Mouse (Mus musculus) central nervous system, embryonic 18 days (tissue): Measurements from ENCODE around the gene Gpr179. TPM values are rescaled to one million over a fixed set of nuclear protein-coding genes. Genes with fewer than 3 reads are reported as not detected.

Experiments
- polyA plus RNA-seq: library from polyadenylated mRNA; depleted of rRNA; stranded (reverse); fragments of >200 nt; gene quantifications from 2 replicates; pipeline ENCODE4 v1.2.3, GENCODE M21; 2012; rRNA removed

Gpr179 gene
- 0.25 and 0.34 TPM in 2 replicates for polyA plus RNA-seq

DNA sequence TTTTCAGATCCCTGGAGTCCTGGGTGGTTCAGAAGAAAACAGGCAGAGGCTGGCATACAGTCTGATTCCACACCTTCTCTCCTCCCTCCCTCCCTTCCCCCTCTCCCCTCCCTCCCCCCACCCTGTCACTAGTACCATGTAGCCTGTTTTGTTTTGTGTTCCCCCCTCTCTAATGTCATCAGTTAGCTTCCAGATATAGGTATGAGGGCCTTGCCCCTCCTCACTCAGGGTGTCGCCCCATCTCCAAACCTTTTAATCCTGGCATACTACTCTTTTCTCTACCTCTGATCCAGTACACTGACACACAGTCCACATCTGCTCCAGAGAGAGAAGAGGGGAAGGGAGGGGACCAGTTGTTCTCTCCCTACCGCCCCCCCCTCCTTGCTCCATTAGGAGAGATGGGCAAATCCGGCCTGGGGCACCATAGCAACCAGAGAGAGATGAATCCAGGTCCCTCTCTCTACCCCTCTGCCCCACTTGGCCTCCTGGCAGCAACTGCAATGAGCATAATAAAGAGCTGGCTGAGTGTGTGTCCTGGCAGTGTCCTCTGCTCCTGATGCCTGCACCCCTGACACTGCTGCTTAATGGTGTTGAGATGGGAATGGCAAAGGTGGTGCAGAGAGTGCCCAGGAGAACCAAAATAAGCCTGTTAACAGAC is at the start of gene Gpr179:
Gene Gpr179, minus strand, starts transcription at position 51 of the 658 bp plus-strand sequence.

DNA sequence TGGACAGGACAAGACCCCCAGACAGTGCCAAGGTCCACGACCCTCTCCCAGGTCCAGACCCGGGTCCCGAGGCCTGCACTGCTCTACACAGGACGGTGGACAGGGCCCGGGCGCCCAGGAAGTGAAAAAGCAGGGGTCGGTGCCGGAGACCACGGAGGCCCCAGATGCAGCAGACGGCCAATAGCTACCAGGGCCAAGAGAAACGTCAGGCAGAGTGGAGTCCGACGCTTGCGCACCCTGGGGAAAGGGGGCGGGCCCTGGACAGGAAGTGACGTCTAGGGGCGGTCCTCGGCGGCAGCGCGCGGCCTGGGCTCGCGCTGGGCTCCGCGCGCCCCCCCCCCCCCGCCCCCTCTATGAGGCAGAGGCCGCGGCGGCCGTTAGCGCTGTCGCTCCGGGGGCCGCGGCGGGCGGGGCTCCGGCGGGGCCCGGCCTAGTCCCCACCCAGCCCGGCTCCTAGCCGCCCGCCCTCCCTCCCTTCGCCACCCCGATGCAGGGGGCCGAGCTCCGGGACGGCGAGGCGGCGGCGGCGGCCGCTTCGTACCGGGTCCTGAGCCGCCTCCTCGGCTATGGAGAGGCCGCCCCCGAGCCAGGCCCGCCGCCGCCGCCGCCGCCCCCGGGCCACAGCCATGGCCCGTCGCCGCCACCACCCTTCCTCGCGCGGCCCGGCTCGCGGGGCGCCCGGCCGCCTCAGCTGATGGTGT is 10.2 kb upstream of the Gpr179 start, which contains the start of gene Socs7:
Gene Socs7, plus strand, starts transcription at position 604 of the 701 bp plus-strand sequence.

DNA sequence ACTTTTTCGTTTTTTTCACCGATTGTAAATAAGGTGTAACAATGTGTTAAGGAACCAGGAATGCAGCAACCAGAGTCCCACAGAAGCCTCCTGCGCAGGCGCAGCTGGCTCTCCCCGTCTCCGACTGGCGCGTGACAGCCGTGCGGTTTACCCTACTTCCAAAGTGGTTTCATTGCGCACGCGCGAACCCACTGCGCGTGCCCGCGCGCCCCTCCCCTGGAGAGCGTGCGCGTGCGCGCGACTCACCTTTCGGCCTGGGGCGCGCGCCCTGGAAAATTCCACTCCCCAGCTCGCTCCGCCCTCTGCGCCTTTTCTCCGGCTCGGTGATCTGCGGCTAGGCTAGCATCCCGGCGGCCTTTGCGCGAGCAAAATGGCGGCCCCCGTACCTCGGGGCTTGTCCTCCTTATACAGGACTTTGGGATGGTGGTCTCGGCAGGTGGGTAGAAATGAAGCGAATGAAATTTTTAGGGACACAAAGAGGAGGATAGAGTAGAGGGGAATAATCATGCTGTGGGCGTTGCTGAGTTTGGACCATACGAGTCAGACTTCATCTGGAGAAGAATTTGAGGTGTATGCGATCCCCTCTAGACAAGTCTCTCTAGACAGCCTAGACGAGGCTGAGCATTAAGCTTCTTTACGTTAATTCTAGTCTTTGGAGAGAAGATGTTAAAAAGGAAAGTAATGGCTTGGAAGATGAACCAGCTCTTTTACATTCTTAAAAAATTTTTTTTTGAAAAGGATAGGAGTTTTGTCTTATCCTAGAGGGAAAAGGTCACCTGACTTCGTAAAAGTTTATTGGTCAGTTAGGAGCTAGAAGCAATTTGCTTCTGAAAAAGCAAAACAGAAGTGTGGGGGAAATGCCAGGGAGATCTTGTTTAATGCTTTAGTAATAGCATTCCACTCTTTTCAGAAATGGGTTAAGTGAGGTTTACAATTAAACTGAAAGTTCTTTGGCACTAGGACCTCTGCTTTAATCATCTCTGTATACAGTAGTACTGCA is 36.1 kb downstream of the Gpr179 start, which contains the start of gene Mrpl45:
Gene Mrpl45, plus strand, starts transcription at position 213 of the 1,000 bp plus-strand sequence.

Other genes starting within 250 kb of the Gpr179 start
- 0.55 and 0.73 TPM in 2 replicates for gene Tbx21, start 236.7 kb downstream of the Gpr179 start, polyA plus RNA-seq
- 56.0 and 57.9 TPM in 2 replicates for gene Tbkbp1, start 200.6 kb downstream of the Gpr179 start, polyA plus RNA-seq
- gene Kpnb1, start 164.2 kb downstream of the Gpr179 start, polyA plus RNA-seq = 92.2 and 97.5 TPM in 2 replicates
- gene Npepps, start 71.4 kb downstream of the Gpr179 start, polyA plus RNA-seq = 110 and 113 TPM in 2 replicates
- 26.2 and 26.3 TPM in 2 replicates for gene Mrpl45, start 36.4 kb downstream of the Gpr179 start, polyA plus RNA-seq
- gene Socs7, start 10.5 kb upstream of the Gpr179 start, polyA plus RNA-seq = 35.7 and 37.6 TPM in 2 replicates
- gene Arhgap23, start 63.5 kb upstream of the Gpr179 start, polyA plus RNA-seq = 34.2 and 39.5 TPM in 2 replicates
- 0.08 and 0.09 TPM in 2 replicates for gene 4933428G20Rik, start 148.3 kb upstream of the Gpr179 start, polyA plus RNA-seq
- gene Srcin1, start 224.1 kb upstream of the Gpr179 start, polyA plus RNA-seq = 56.5 and 72.4 TPM in 2 replicates